Mouse (Mus musculus): ENCODE measurements around the gene Slc22a20. TPM values are rescaled to one million over a fixed set of nuclear protein-coding genes. Genes with fewer than 3 reads are reported as not detected.

The Slc22a20 gene
- polyA plus RNA-seq (2012; rRNA removed; ENCODE audit: low replicate concordance): not detected in 2 replicates

GRCm38 (mm10) chr19:5986043-5986442 lies at the start of gene Slc22a20:
Gene Slc22a20 (minus strand): TSS chr19:5986143.

GRCm38 (mm10) chr19:6015511-6016315 lies 29.8 kb upstream of the Slc22a20 start, which contains the start of gene Capn1:
Gene Capn1 (minus strand): TSS chr19:6015897.

GRCm38 (mm10) chr19:5963883-5964562 lies 21.9 kb downstream of the Slc22a20 start, which contains the start of gene Pola2:
Gene Pola2 (minus strand): TSS chr19:5964202.

GRCm38 (mm10) chr19:5924713-5925093 lies 61.2 kb downstream of the Slc22a20 start, which contains the start of gene Cdc42ep2:
Gene Cdc42ep2 (minus strand): TSS chr19:5924816.

Other genes starting within 250 kb of the Slc22a20 start
- gene Ltbp3, start 245.2 kb downstream of the Slc22a20 start, polyA plus RNA-seq (2012; rRNA removed; ENCODE audit: low replicate concordance): 272 and 332 TPM in 2 replicates
- 144 and 167 TPM in 2 replicates for gene Scyl1, start 214.7 kb downstream of the Slc22a20 start, polyA plus RNA-seq (2012; rRNA removed; ENCODE audit: low replicate concordance)
- gene Frmd8, start 110.9 kb downstream of the Slc22a20 start, polyA plus RNA-seq (2012; rRNA removed; ENCODE audit: low replicate concordance): 22.5 and 24.5 TPM in 2 replicates
- gene Slc25a45, start 108.3 kb downstream of the Slc22a20 start, polyA plus RNA-seq (2012; rRNA removed; ENCODE audit: low replicate concordance): 24.1 and 26.7 TPM in 2 replicates
- gene Tigd3, start 92.0 kb downstream of the Slc22a20 start, polyA plus RNA-seq (2012; rRNA removed; ENCODE audit: low replicate concordance): 0.33 and 1.0 TPM in 2 replicates
- 73.6 and 128 TPM in 2 replicates for gene Dpf2, start 73.1 kb downstream of the Slc22a20 start, polyA plus RNA-seq (2012; rRNA removed; ENCODE audit: low replicate concordance)
- gene Cdc42ep2, start 61.3 kb downstream of the Slc22a20 start, polyA plus RNA-seq (2012; rRNA removed; ENCODE audit: low replicate concordance): 24.5 and 38.9 TPM in 2 replicates
- 60.9 and 84.4 TPM in 2 replicates for gene Pola2, start 21.9 kb downstream of the Slc22a20 start, polyA plus RNA-seq (2012; rRNA removed; ENCODE audit: low replicate concordance)
- gene Capn1, start 29.8 kb upstream of the Slc22a20 start, polyA plus RNA-seq (2012; rRNA removed; ENCODE audit: low replicate concordance): 42.0 and 72.3 TPM in 2 replicates
- gene Syvn1, start 60.4 kb upstream of the Slc22a20 start, polyA plus RNA-seq (2012; rRNA removed; ENCODE audit: low replicate concordance): 59.3 and 60.1 TPM in 2 replicates
- 29.0 and 43.8 TPM in 2 replicates for gene Mrpl49, start 71.6 kb upstream of the Slc22a20 start, polyA plus RNA-seq (2012; rRNA removed; ENCODE audit: low replicate concordance)
- gene Fau, start 71.7 kb upstream of the Slc22a20 start, polyA plus RNA-seq (2012; rRNA removed; ENCODE audit: low replicate concordance): 740 and 1,078 TPM in 2 replicates
- gene Znhit2, start 75.0 kb upstream of the Slc22a20 start, polyA plus RNA-seq (2012; rRNA removed; ENCODE audit: low replicate concordance): 43.0 and 48.9 TPM in 2 replicates
- 39.1 and 40.1 TPM in 2 replicates for gene Tm7sf2, start 82.2 kb upstream of the Slc22a20 start, polyA plus RNA-seq (2012; rRNA removed; ENCODE audit: low replicate concordance)
- 67.5 and 83.1 TPM in 2 replicates for gene Vps51, start 91.1 kb upstream of the Slc22a20 start, polyA plus RNA-seq (2012; rRNA removed; ENCODE audit: low replicate concordance)
- not detected in 2 replicates for gene Tmem262, start 93.9 kb upstream of the Slc22a20 start, polyA plus RNA-seq (2012; rRNA removed; ENCODE audit: low replicate concordance)
- gene Gm28374, start 96.1 kb upstream of the Slc22a20 start, polyA plus RNA-seq (2012; rRNA removed; ENCODE audit: low replicate concordance): 0.19 and 0.49 TPM in 2 replicates
- gene Zfpl1, start 98.8 kb upstream of the Slc22a20 start, polyA plus RNA-seq (2012; rRNA removed; ENCODE audit: low replicate concordance): 100 and 103 TPM in 2 replicates
- gene Cdca5, start 98.8 kb upstream of the Slc22a20 start, polyA plus RNA-seq (2012; rRNA removed; ENCODE audit: low replicate concordance): 0.30 and 4.4 TPM in 2 replicates
- gene AC131692.1, start 108.3 kb upstream of the Slc22a20 start, polyA plus RNA-seq (2012; rRNA removed; ENCODE audit: low replicate concordance): not detected in 2 replicates
- 0.09 and 0.22 TPM in 2 replicates for gene Naaladl1, start 119.6 kb upstream of the Slc22a20 start, polyA plus RNA-seq (2012; rRNA removed; ENCODE audit: low replicate concordance)
- gene Sac3d1, start 132.5 kb upstream of the Slc22a20 start, polyA plus RNA-seq (2012; rRNA removed; ENCODE audit: low replicate concordance): 19.6 and 37.2 TPM in 2 replicates
- 31.6 and 42.5 TPM in 2 replicates for gene Snx15, start 142.2 kb upstream of the Slc22a20 start, polyA plus RNA-seq (2012; rRNA removed; ENCODE audit: low replicate concordance)
- 8.7 and 11.0 TPM in 2 replicates for gene Batf2, start 154.8 kb upstream of the Slc22a20 start, polyA plus RNA-seq (2012; rRNA removed; ENCODE audit: low replicate concordance)
- gene Arl2, start 155.4 kb upstream of the Slc22a20 start, polyA plus RNA-seq (2012; rRNA removed; ENCODE audit: low replicate concordance): 139 and 178 TPM in 2 replicates
- 0.26 and 0.46 TPM in 2 replicates for gene Majin, start 198.2 kb upstream of the Slc22a20 start, polyA plus RNA-seq (2012; rRNA removed; ENCODE audit: low replicate concordance)
- 0.63 and 0.66 TPM in 2 replicates for gene Gpha2, start 240.2 kb upstream of the Slc22a20 start, polyA plus RNA-seq (2012; rRNA removed; ENCODE audit: low replicate concordance)
- gene Ppp2r5b, start 249.7 kb upstream of the Slc22a20 start, polyA plus RNA-seq (2012; rRNA removed; ENCODE audit: low replicate concordance): 90.3 and 103 TPM in 2 replicates